Mouse (Mus musculus): ENCODE data around the gene B230219D22Rik.

DNA sequence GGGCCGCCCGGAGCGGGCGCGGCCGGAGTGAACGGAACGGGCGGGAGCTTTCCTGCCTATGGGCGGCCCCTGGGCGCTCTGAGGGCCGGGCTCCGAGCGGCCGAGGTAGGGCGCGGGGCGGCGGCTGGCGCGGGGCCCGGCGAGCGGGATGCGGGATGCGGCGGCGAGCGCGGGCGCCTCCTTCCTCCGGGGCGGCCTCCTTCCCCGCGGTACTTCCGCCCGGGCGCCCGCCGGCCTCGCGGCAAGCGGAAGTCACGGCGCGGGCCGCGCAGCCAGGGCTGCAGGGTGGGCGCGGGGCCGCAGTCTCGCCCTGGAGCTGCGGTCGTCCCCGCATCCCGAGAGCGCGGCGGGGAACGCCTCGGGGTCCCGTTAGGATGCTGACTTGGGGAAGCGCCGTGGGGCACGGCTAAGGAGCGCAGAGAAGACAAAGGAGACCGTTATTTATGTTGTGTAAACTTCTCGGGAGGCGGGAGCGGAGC is 358 bp downstream of the B230219D22Rik start:
- TF ChIP-seq CTCF (conservative IDR thresholded peaks at IDR 0.05; ENCODE audit: low read length): no peak
- no peak for TF ChIP-seq POU5F1 (IDR thresholded peaks at IDR 0.05; ENCODE audit: borderline replicate concordance, low read length)

Data from E14TG2a.4 (cell line).